Mouse (Mus musculus): Measurements from ENCODE around the gene Pth. TPM values are rescaled to one million over a fixed set of nuclear protein-coding genes. Genes with fewer than 3 reads are reported as not detected.
A peak's percentile ranks its signal among the peaks of the same experiment; 100 is the strongest.

Gene Pth
- polyA plus RNA-seq, 1 experiment from 2014 or later = not detected

DNA sequence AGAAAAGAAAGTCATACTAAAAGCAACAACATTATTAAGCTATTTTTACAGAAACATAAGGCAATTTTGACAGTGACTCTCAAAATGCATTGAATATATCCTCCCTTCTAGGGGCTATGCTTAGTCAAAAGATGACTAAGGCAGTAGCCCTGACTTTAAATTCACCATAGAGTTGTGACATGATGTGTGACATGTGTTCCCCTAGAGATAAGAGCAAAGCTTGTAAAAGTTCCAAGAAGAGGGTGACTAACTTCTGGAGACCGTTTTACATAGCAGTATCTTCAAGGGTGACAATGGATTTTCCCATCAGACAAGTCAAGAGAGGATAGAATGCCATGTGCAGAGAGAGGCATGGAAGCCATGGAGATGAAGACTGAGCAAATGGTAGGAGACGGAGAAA is 3.2 kb upstream of the Pth start:
- Histone ChIP-seq H3K4me2 (no peak overlapping the region), H3K4me3 (replicated peaks) (no peak overlapping the region), H3K36me3 (no peaks in the 10 kb centered on the region), H3K4me1 (no peaks in the 10 kb centered on the region), H3K9ac (replicated peaks) (no peak overlapping the region), H3K27me3 (replicated peaks) (no peaks in the 10 kb centered on the region), H3K27ac (replicated peaks) (no peak overlapping the region), H3K9me3 (replicated peaks) (no peaks in the 10 kb centered on the region)
- 79% methylated on average over 2 of the region's 2 CpGs for WGBS
- no peak for ATAC-seq (ENCODE audit: low FRiP score)

GRCm38 (mm10) chr7:113377875-113378658 is 10.3 kb downstream of the Pth start:
- Histone ChIP-seq H3K4me1 (no peaks in the 10 kb centered on the region), H3K4me2 (no peak overlapping the region), H3K9me3 (replicated peaks) (no peaks in the 10 kb centered on the region), H3K4me3 (replicated peaks) (no peak overlapping the region), H3K27ac (replicated peaks) (no peak overlapping the region), H3K36me3 (no peaks in the 10 kb centered on the region), H3K27me3 (replicated peaks) (no peaks in the 10 kb centered on the region), H3K9ac (replicated peaks) (no peak overlapping the region)
- ATAC-seq (ENCODE audit: low FRiP score) = peak; percentile 76
- WGBS = 27% methylated on average over 7 of the region's 7 CpGs

DNA sequence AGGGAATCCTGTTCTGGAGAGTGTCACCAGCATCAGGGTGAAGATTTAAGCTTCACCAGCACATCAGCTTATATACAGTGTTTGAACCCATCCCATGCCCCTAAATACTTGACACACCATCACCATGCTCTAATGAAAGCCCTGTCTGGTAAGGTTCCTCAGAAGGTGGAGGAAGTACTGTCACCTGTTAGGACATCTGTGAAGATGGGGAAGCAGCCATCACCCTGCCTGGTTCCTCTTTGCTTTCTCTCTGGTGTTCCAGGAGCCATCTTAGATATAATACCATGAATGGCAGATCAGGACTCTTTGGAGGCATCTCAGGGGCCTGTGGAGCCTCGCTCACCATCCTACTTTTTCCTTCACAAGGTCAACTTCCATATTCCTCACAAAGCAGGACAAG is 15.7 kb downstream of the Pth start:
- no peaks in the 10 kb centered on the region for H3K36me3 ChIP-seq
- no peak for ATAC-seq (ENCODE audit: low FRiP score)
- 84% methylated on average over 1 of the region's 1 CpGs for WGBS

DNA sequence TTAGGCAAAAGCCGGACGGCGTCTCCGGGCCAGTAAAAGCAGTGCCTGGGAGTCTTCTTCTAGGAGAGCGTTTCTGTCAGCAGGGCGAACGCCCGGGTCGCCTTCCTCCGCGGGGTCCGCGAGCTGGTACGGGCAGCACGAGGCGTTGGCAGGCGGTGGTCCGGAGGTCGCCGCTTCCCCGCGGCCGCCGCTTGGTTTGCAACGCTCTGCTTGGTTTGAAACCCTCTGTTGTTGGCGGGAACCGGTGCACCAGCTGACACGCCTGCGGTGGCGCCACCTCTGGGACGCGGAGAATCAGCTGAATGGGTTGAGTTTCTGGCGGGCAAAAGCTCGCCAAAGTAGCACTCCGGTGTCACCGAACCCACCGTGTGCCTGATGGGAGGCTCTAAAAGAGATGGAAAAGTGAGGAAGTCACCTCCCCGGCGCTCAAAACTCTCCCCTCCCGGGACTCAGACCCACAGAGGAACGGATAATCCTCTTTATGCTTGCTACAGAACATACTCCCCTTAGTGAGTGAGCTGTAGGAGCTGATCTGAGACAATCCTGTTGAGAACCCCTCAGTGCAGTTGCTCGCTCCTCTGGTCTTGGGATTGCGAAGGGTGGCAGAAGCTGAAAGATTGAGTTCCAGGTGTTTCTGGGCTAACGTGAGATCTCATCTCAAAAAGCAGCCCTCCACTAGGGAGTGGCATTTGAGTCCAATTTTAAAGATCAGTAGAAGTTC is 18.6 kb downstream of the Pth start:
- Histone ChIP-seq H3K36me3 (no peaks in the 10 kb centered on the region), H3K27ac (replicated peaks) (peak overlapping the region; percentile 94), H3K9ac (replicated peaks) (peak overlapping the region; percentile 96), H3K27me3 (replicated peaks) (no peaks in the 10 kb centered on the region), H3K4me2 (peak overlapping the region; percentile 73), H3K4me1 (peaks cover 18% of the 10 kb centered on the region), H3K9me3 (replicated peaks) (no peaks in the 10 kb centered on the region), H3K4me3 (replicated peaks) (peak overlapping the region; percentile 94)
- ATAC-seq (ENCODE audit: low FRiP score) = peak; percentile 82
- 1% methylated on average over 44 of the region's 44 CpGs for WGBS

More for the DNA sequence above, 15.7 kb downstream of the Pth start:
- peaks cover 14% of the 10 kb centered on the region for H3K4me1 ChIP-seq
- no peak overlapping the region for H3K9ac ChIP-seq (replicated peaks)
- H3K27me3 ChIP-seq (replicated peaks) = no peaks in the 10 kb centered on the region
- no peaks in the 10 kb centered on the region for H3K9me3 ChIP-seq (replicated peaks)
- no peak overlapping the region for H3K4me3 ChIP-seq (replicated peaks)
- H3K4me2 ChIP-seq = no peak overlapping the region
- no peak overlapping the region for H3K27ac ChIP-seq (replicated peaks)

- Histone ChIP-seq H3K4me1 (peaks cover 18% of the 10 kb centered on the region), H3K36me3 (no peaks in the 10 kb centered on the region), H3K9ac (replicated peaks) (peak within 1 kb of the TSS; percentile 96), H3K27me3 (replicated peaks) (no peaks in the 10 kb centered on the region), H3K4me2 (peak within 1 kb of the TSS; percentile 73), H3K9me3 (replicated peaks) (no peaks in the 10 kb centered on the region), H3K27ac (replicated peaks) (peak within 1 kb of the TSS; percentile 94), H3K4me3 (replicated peaks) (peak within 1 kb of the TSS; percentile 94)
- WGBS = under 1% methylated on average over 61 of the region's 64 CpGs
- ATAC-seq (ENCODE audit: low FRiP score) = peak; percentile 99
Measured at GRCm38 (mm10) chr7:113368746-113369619, 19.4 kb downstream of the Pth start, which contains the start of gene Btbd10. Gene Btbd10, minus strand, starts transcription at chr7:113369392.

DNA sequence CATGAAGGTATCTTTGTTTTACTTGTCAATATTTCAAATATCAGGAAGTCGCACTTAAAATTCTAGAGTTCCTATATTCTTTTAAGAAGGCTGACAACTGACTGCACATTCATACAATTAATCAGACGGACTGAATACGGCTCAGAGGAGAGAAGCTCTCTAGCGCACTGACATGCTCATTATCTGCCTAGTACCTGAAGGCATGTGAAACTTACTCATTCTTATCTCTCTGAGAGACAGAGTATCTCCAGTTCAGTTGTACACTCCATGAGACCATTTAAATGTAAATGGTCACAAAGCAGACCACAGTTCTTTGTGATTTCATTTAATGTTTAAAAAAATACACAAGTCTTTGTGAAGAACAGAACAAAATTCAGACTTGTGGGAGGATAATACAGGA is 20.9 kb downstream of the Pth start:
- Histone ChIP-seq H3K4me1 (peaks cover 18% of the 10 kb centered on the region), H3K4me2 (peak overlapping the region; percentile 73), H3K27ac (replicated peaks) (no peak overlapping the region), H3K9me3 (replicated peaks) (no peaks in the 10 kb centered on the region), H3K9ac (replicated peaks) (no peak overlapping the region), H3K27me3 (replicated peaks) (no peaks in the 10 kb centered on the region), H3K4me3 (replicated peaks) (no peak overlapping the region), H3K36me3 (no peaks in the 10 kb centered on the region)
- no peak for ATAC-seq (ENCODE audit: low FRiP score)
- 73% methylated on average over 4 of the region's 4 CpGs for WGBS

DNA sequence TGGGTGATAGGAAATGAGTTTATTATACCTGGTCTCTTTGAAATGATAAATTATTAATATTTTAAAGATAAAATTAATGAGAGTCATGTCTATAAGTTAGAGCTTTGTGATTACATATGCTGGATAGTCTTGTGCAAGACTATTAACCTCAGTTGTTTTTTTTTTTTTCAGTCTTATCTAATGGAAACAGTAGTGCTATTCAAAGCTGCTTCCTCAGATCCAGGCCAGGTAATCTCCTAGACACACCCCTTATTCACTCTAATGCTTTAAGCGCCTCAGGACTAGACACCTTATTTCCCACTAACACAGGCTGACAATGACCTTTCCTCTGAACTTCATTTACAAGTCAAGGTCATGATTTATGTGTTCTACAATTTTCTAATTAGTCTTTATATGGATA is 39.3 kb downstream of the Pth start:
- no peaks in the 10 kb centered on the region for H3K4me1 ChIP-seq
- H3K27me3 ChIP-seq (replicated peaks) = no peaks in the 10 kb centered on the region
- H3K27ac ChIP-seq (replicated peaks) = no peak overlapping the region
- no peak overlapping the region for H3K4me2 ChIP-seq
- no peaks in the 10 kb centered on the region for H3K9me3 ChIP-seq (replicated peaks)
- H3K9ac ChIP-seq (replicated peaks) = no peak overlapping the region
- H3K4me3 ChIP-seq (replicated peaks) = no peak overlapping the region
- no peak for ATAC-seq (ENCODE audit: low FRiP score)
- WGBS = 92% methylated on average over 1 of the region's 1 CpGs
- no peaks in the 10 kb centered on the region for H3K36me3 ChIP-seq

DNA sequence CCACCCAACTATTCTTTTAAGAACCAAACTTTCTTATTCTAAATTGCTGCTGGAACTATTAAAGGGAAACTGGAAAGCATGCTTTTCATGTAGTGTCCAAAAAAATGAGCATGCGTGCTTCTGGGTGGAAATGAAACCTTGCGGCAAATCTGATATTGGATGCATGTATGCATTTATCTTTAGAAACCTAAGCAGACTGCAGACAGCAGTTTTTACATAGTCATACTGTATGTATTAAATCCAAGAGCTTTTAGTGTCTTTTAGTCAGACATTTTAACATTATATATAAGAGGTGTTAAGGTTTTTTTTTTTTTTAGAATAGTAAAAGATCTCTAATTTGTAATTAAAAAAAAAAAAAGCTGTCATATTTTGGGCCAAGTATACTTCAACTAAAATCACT is 40.7 kb downstream of the Pth start:
- no peaks in the 10 kb centered on the region for H3K9me3 ChIP-seq (replicated peaks)
- H3K4me2 ChIP-seq = peak overlapping the region; percentile 38; the same call in 1 of the 2 replicates
- H3K36me3 ChIP-seq = no peaks in the 10 kb centered on the region
- H3K27me3 ChIP-seq (replicated peaks) = no peaks in the 10 kb centered on the region
- H3K4me3 ChIP-seq (replicated peaks) = no peak overlapping the region
- WGBS = 82% methylated on average over 2 of the region's 2 CpGs
- no peak for ATAC-seq (ENCODE audit: low FRiP score)
- H3K27ac ChIP-seq (replicated peaks) = peak overlapping the region; percentile 70; the same call in 1 of the 2 replicates
- H3K4me1 ChIP-seq = no peaks in the 10 kb centered on the region
- H3K9ac ChIP-seq (replicated peaks) = no peak overlapping the region

DNA sequence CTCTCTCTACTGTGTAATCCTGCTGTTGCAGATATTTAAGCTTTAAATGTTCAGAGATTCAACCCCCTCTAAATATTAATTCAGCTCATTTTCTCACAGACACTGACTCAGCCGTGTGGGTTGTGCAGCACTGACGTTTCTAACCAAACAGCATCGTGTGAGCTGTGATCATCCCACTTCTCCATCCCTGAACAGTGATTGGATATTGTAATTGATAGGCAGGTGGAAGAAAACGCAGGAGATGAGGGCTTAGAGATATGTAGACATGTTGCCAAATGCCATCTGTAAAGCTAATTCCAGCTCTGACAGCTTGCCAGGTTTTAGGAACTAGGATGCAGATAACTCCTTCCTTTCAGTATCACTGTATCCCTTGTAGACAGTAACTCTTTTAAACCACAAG is 41.1 kb downstream of the Pth start:
- peak; percentile 86 for ATAC-seq (ENCODE audit: low FRiP score)
- WGBS = 29% methylated on average over 4 of the region's 4 CpGs

More for the DNA sequence above, 41.1 kb downstream of the Pth start:
- Histone ChIP-seq H3K4me1 (no peaks in the 10 kb centered on the region), H3K4me2 (peak overlapping the region; percentile 38), H3K9ac (replicated peaks) (no peak overlapping the region; the same call in 1 of the 2 replicates), H3K36me3 (no peaks in the 10 kb centered on the region), H3K27me3 (replicated peaks) (no peaks in the 10 kb centered on the region), H3K27ac (replicated peaks) (peak overlapping the region; percentile 70), H3K4me3 (replicated peaks) (no peak overlapping the region), H3K9me3 (replicated peaks) (no peaks in the 10 kb centered on the region)

Data from neural tube, embryonic 15.5 days (tissue).